Mouse (Mus musculus): ENCODE results near the gene Mbd4.

Gene Mbd4

GRCm38 (mm10) chr6:115856361-115856745 is 3.2 kb upstream of the Mbd4 start:
- DNase-seq, result no peak

GRCm38 (mm10) chr6:115855733-115856360 is 2.7 kb upstream of the Mbd4 start:
- DNase-seq, result no peak

GRCm38 (mm10) chr6:115854432-115854831 is 1.3 kb upstream of the Mbd4 start:
- DNase-seq, result peak in 1 of 2 experiments; percentile 13

GRCm38 (mm10) chr6:115853985-115854384 is 814 bp upstream of the Mbd4 start:
- no peak for DNase-seq

GRCm38 (mm10) chr6:115852446-115853090 is 603 bp downstream of the Mbd4 start:
- no peak for DNase-seq

GRCm38 (mm10) chr6:115848598-115849304 is 4.4 kb downstream of the Mbd4 start:
- no peak for DNase-seq

- DNase-seq, result peak; percentile 79 to 82
Observed at GRCm38 (mm10) chr6:115846640-115847411, 6.3 kb downstream of the Mbd4 start.

GRCm38 (mm10) chr6:115845006-115845405 is 8.2 kb downstream of the Mbd4 start:
- no peak for DNase-seq

- DNase-seq, result no peak
Observed at GRCm38 (mm10) chr6:115838745-115839144, 14.4 kb downstream of the Mbd4 start.

- DNase-seq, result peak; percentile 70 to 83
Observed at GRCm38 (mm10) chr6:115838161-115838597, 15.0 kb downstream of the Mbd4 start, which contains the start of gene Efcab12. Efcab12 (minus strand) TSS chr6:115838412.

- DNase-seq, result no peak
Observed at GRCm38 (mm10) chr6:115833861-115834260, 19.3 kb downstream of the Mbd4 start.

- DNase-seq, result no peak
Observed at GRCm38 (mm10) chr6:115832152-115832850, 20.9 kb downstream of the Mbd4 start.

GRCm38 (mm10) chr6:115830779-115831601 is 22.2 kb downstream of the Mbd4 start:
- no peak for DNase-seq

GRCm38 (mm10) chr6:115823850-115824464 is 29.2 kb downstream of the Mbd4 start:
- peak; percentile 78 to 85 for DNase-seq

- no peak for DNase-seq
Observed at GRCm38 (mm10) chr6:115821216-115821993, 31.8 kb downstream of the Mbd4 start.

GRCm38 (mm10) chr6:115818129-115818528 is 35.0 kb downstream of the Mbd4 start:
- DNase-seq, result no peak

- DNase-seq, result no peak
Observed at GRCm38 (mm10) chr6:115815041-115815440, 38.1 kb downstream of the Mbd4 start.

- DNase-seq, result peak; percentile 71 to 83
Observed at GRCm38 (mm10) chr6:115814104-115814503, 39.1 kb downstream of the Mbd4 start.

- DNase-seq, result no peak
Observed at GRCm38 (mm10) chr6:115811606-115812005, 41.6 kb downstream of the Mbd4 start.
